Mouse (Mus musculus): ENCODE results near the gene Safb. TPM values are rescaled to one million over a fixed set of nuclear protein-coding genes. Genes with fewer than 3 reads are reported as not detected.

Safb gene
- polyA plus RNA-seq, 1 experiment from 2014 or later = 119 TPM

GRCm38 (mm10) chr17:56554122-56554551, 30.5 kb upstream of the Safb start, which contains the start of gene Gm20219:
Gene Gm20219 (minus strand): TSS chr17:56554387.
- Histone ChIP-seq H3K4me3 (ENCODE audit: low read depth, low read length) (no peak within 1 kb of the TSS), H3K27me3 (ENCODE audit: control insufficient read depth, insufficient read depth, low read length) (no peaks in the 10 kb centered on the region), H3K9me3 (ENCODE audit: control insufficient read depth, low read length) (no peaks in the 10 kb centered on the region), H3K27ac (replicated peaks; ENCODE audit: low read depth, low read length) (no peak within 1 kb of the TSS), H3K9ac (ENCODE audit: low read length) (no peak within 1 kb of the TSS), H3K36me3 (ENCODE audit: control insufficient read depth, insufficient read depth, low read length) (no peaks in the 10 kb centered on the region), H3K4me1 (ENCODE audit: control insufficient read depth, insufficient read depth, low read length) (no peaks in the 10 kb centered on the region), H3K4me2 (ENCODE audit: low read depth, severe bottlenecking) (no peak within 1 kb of the TSS)
- DNase-seq (ENCODE audit: low spot score) (no peak), ATAC-seq (ENCODE audit: insufficient number of reproducible peaks, low FRiP score, low TSS enrichment, low read depth) (no peak)
- WGBS = 76% methylated on average over 20 of the region's 20 CpGs

GRCm38 (mm10) chr17:56558448-56558847, 26.2 kb upstream of the Safb start:
- ATAC-seq (ENCODE audit: insufficient number of reproducible peaks, low FRiP score, low TSS enrichment, low read depth) (peak; percentile 78), DNase-seq (ENCODE audit: low spot score) (peak; percentile 82)
- Histone ChIP-seq H3K27me3 (ENCODE audit: control insufficient read depth, insufficient read depth, low read length) (no peaks in the 10 kb centered on the region), H3K4me2 (ENCODE audit: low read depth, severe bottlenecking) (no peak overlapping the region), H3K27ac (replicated peaks; ENCODE audit: low read depth, low read length) (no peak overlapping the region), H3K9ac (ENCODE audit: low read length) (no peak overlapping the region), H3K36me3 (ENCODE audit: control insufficient read depth, insufficient read depth, low read length) (peaks cover 20% of the 10 kb centered on the region), H3K4me1 (ENCODE audit: control insufficient read depth, insufficient read depth, low read length) (no peaks in the 10 kb centered on the region), H3K9me3 (ENCODE audit: control insufficient read depth, low read length) (no peaks in the 10 kb centered on the region), H3K4me3 (ENCODE audit: low read depth, low read length) (no peak overlapping the region)
- 25% methylated on average over 3 of the region's 3 CpGs for WGBS

GRCm38 (mm10) chr17:56559386-56559785, 25.2 kb upstream of the Safb start:
- no peak overlapping the region for H3K4me3 ChIP-seq (ENCODE audit: low read depth, low read length)
- no peak overlapping the region for H3K27ac ChIP-seq (replicated peaks; ENCODE audit: low read depth, low read length)
- no peak for ATAC-seq (ENCODE audit: insufficient number of reproducible peaks, low FRiP score, low TSS enrichment, low read depth)
- H3K9ac ChIP-seq (ENCODE audit: low read length) = no peak overlapping the region
- no peaks in the 10 kb centered on the region for H3K27me3 ChIP-seq (ENCODE audit: control insufficient read depth, insufficient read depth, low read length)
- H3K9me3 ChIP-seq (ENCODE audit: control insufficient read depth, low read length) = no peaks in the 10 kb centered on the region
- peaks cover 27% of the 10 kb centered on the region for H3K36me3 ChIP-seq (ENCODE audit: control insufficient read depth, insufficient read depth, low read length)
- WGBS = 87% methylated on average over 3 of the region's 3 CpGs
- H3K4me1 ChIP-seq (ENCODE audit: control insufficient read depth, insufficient read depth, low read length) = no peaks in the 10 kb centered on the region
- DNase-seq (ENCODE audit: low spot score) = no peak
- H3K4me2 ChIP-seq (ENCODE audit: low read depth, severe bottlenecking) = no peak overlapping the region

- DNase-seq (ENCODE audit: low spot score) = no peak
Observed at GRCm38 (mm10) chr17:56560131-56560530, 24.5 kb upstream of the Safb start.

GRCm38 (mm10) chr17:56561866-56562265, 22.8 kb upstream of the Safb start:
- H3K9ac ChIP-seq (ENCODE audit: low read length) = no peak overlapping the region
- H3K4me1 ChIP-seq (ENCODE audit: control insufficient read depth, insufficient read depth, low read length) = no peaks in the 10 kb centered on the region
- DNase-seq (ENCODE audit: low spot score) (no peak), ATAC-seq (ENCODE audit: insufficient number of reproducible peaks, low FRiP score, low TSS enrichment, low read depth) (no peak)
- H3K27me3 ChIP-seq (ENCODE audit: control insufficient read depth, insufficient read depth, low read length) = no peaks in the 10 kb centered on the region
- H3K4me2 ChIP-seq (ENCODE audit: low read depth, severe bottlenecking) = no peak overlapping the region
- H3K27ac ChIP-seq (replicated peaks; ENCODE audit: low read depth, low read length) = no peak overlapping the region
- H3K4me3 ChIP-seq (ENCODE audit: low read depth, low read length) = no peak overlapping the region
- no peaks in the 10 kb centered on the region for H3K9me3 ChIP-seq (ENCODE audit: control insufficient read depth, low read length)
- peaks cover 52% of the 10 kb centered on the region for H3K36me3 ChIP-seq (ENCODE audit: control insufficient read depth, insufficient read depth, low read length)
- WGBS = 92% methylated on average over 2 of the region's 2 CpGs

More at GRCm38 (mm10) chr17:56560131-56560530, 24.5 kb upstream of the Safb start:
- Histone ChIP-seq H3K4me2 (ENCODE audit: low read depth, severe bottlenecking) (no peak overlapping the region), H3K4me1 (ENCODE audit: control insufficient read depth, insufficient read depth, low read length) (no peaks in the 10 kb centered on the region), H3K9me3 (ENCODE audit: control insufficient read depth, low read length) (no peaks in the 10 kb centered on the region), H3K9ac (ENCODE audit: low read length) (no peak overlapping the region), H3K27ac (replicated peaks; ENCODE audit: low read depth, low read length) (no peak overlapping the region), H3K36me3 (ENCODE audit: control insufficient read depth, insufficient read depth, low read length) (peaks cover 35% of the 10 kb centered on the region), H3K4me3 (ENCODE audit: low read depth, low read length) (no peak overlapping the region), H3K27me3 (ENCODE audit: control insufficient read depth, insufficient read depth, low read length) (no peaks in the 10 kb centered on the region)
- ATAC-seq (ENCODE audit: insufficient number of reproducible peaks, low FRiP score, low TSS enrichment, low read depth) = no peak
- WGBS = 88% methylated on average over 1 of the region's 1 CpGs

DNA sequence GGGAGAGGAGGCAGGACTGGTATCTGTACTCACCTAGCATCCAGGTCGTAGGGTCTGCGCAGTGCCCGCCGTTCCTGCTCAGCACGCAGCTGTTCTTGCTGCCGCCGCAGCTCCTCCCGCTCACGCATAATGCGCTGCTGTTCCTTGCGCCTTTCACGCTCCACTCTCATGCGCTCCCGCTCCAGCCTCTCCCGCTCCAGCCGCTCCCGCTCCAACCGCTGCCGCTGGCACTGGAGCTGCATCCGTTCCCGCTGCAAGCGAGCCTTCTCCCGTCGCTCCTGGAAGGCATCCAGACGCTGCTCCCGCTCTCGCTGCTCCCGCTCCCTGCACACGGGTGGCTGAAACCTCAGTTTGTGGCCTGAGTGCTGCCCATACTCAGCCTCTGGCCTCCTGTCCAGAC, 18.3 kb upstream of the Safb start:
- Histone ChIP-seq H3K9me3 (ENCODE audit: control insufficient read depth, low read length) (no peaks in the 10 kb centered on the region), H3K4me1 (ENCODE audit: control insufficient read depth, insufficient read depth, low read length) (no peaks in the 10 kb centered on the region), H3K36me3 (ENCODE audit: control insufficient read depth, insufficient read depth, low read length) (peaks cover 76% of the 10 kb centered on the region), H3K4me3 (ENCODE audit: low read depth, low read length) (no peak overlapping the region), H3K27ac (replicated peaks; ENCODE audit: low read depth, low read length) (no peak overlapping the region), H3K9ac (ENCODE audit: low read length) (no peak overlapping the region), H3K4me2 (ENCODE audit: low read depth, severe bottlenecking) (no peak overlapping the region), H3K27me3 (ENCODE audit: control insufficient read depth, insufficient read depth, low read length) (no peaks in the 10 kb centered on the region)
- ATAC-seq (ENCODE audit: insufficient number of reproducible peaks, low FRiP score, low TSS enrichment, low read depth) = no peak
- 95% methylated on average over 29 of the region's 29 CpGs for WGBS
- no peak for DNase-seq (ENCODE audit: low spot score)

- Histone ChIP-seq H3K36me3 (ENCODE audit: control insufficient read depth, insufficient read depth, low read length) (peaks cover 77% of the 10 kb centered on the region), H3K4me3 (ENCODE audit: low read depth, low read length) (no peak overlapping the region), H3K4me2 (ENCODE audit: low read depth, severe bottlenecking) (no peak overlapping the region), H3K27me3 (ENCODE audit: control insufficient read depth, insufficient read depth, low read length) (no peaks in the 10 kb centered on the region), H3K27ac (replicated peaks; ENCODE audit: low read depth, low read length) (no peak overlapping the region), H3K9ac (ENCODE audit: low read length) (no peak overlapping the region), H3K4me1 (ENCODE audit: control insufficient read depth, insufficient read depth, low read length) (no peaks in the 10 kb centered on the region), H3K9me3 (ENCODE audit: control insufficient read depth, low read length) (no peaks in the 10 kb centered on the region)
- 94% methylated on average over 5 of the region's 5 CpGs for WGBS
- ATAC-seq (ENCODE audit: insufficient number of reproducible peaks, low FRiP score, low TSS enrichment, low read depth) = no peak
- no peak for DNase-seq (ENCODE audit: low spot score)
Observed at GRCm38 (mm10) chr17:56566918-56567317, 17.7 kb upstream of the Safb start.

- H3K27ac ChIP-seq (replicated peaks; ENCODE audit: low read depth, low read length) = no peak overlapping the region
Observed at GRCm38 (mm10) chr17:56567370-56567769, 17.3 kb upstream of the Safb start.

DNA sequence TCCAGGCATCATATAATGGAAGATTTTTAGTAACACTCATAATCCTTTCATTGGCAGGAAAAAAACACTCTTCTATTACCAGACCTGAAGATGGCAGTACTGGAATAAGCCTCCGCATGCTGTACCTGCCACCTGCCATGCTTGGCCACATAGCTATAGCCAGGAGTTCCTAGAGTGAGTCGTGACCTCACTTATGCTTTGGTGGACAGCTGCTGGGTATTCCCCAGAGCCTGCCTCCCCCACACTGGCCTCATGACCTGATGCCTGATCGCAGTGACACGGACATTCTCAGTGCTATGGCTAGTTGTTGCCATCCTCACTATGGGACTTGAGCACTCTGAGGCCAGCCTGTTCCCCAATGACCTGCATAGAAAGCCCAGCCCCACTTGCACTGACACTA, 14.3 kb upstream of the Safb start:
- ATAC-seq (ENCODE audit: insufficient number of reproducible peaks, low FRiP score, low TSS enrichment, low read depth) = no peak
- Histone ChIP-seq H3K27me3 (ENCODE audit: control insufficient read depth, insufficient read depth, low read length) (no peaks in the 10 kb centered on the region), H3K4me3 (ENCODE audit: low read depth, low read length) (no peak overlapping the region), H3K4me2 (ENCODE audit: low read depth, severe bottlenecking) (no peak overlapping the region), H3K27ac (replicated peaks; ENCODE audit: low read depth, low read length) (no peak overlapping the region), H3K9ac (ENCODE audit: low read length) (no peak overlapping the region), H3K9me3 (ENCODE audit: control insufficient read depth, low read length) (no peaks in the 10 kb centered on the region), H3K36me3 (ENCODE audit: control insufficient read depth, insufficient read depth, low read length) (peaks cover 59% of the 10 kb centered on the region), H3K4me1 (ENCODE audit: control insufficient read depth, insufficient read depth, low read length) (no peaks in the 10 kb centered on the region)
- WGBS = 91% methylated on average over 4 of the region's 4 CpGs
- no peak for DNase-seq (ENCODE audit: low spot score)

More at GRCm38 (mm10) chr17:56567370-56567769, 17.3 kb upstream of the Safb start:
- DNase-seq (ENCODE audit: low spot score) = no peak
- Histone ChIP-seq H3K9ac (ENCODE audit: low read length) (no peak overlapping the region), H3K4me3 (ENCODE audit: low read depth, low read length) (no peak overlapping the region), H3K9me3 (ENCODE audit: control insufficient read depth, low read length) (no peaks in the 10 kb centered on the region), H3K4me2 (ENCODE audit: low read depth, severe bottlenecking) (no peak overlapping the region), H3K27me3 (ENCODE audit: control insufficient read depth, insufficient read depth, low read length) (no peaks in the 10 kb centered on the region), H3K36me3 (ENCODE audit: control insufficient read depth, insufficient read depth, low read length) (peaks cover 76% of the 10 kb centered on the region), H3K4me1 (ENCODE audit: control insufficient read depth, insufficient read depth, low read length) (no peaks in the 10 kb centered on the region)
- ATAC-seq (ENCODE audit: insufficient number of reproducible peaks, low FRiP score, low TSS enrichment, low read depth) = no peak
- 95% methylated on average over 4 of the region's 4 CpGs for WGBS

Measured in limb, embryonic 11.5 days (tissue).